36 mouse cellular contexts compared by ENCODE assay signal in the genomic region with DNA sequence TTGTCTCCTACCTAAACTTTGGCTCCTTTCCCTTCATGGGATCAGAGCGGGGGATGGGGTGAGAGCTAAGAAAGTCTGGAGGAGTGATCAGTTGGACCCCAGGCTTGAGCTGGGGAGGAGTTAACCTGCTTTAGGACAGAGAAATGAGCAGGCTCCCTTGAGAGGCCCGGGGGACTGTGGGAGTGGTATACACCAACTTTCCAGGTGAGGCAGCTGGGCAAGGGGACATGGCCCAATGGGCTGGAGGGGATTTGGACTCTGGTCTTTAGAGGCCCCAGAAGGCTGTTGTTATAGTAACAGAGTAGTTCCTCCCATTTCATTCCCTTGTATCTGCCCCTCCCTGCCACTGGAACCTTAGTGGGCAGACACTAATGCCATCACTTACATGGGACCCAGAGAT. TPM values are rescaled to one million over a fixed set of nuclear protein-coding genes. Genes with fewer than 3 reads are reported as not detected.
DNase-seq lines count a peak whose midpoint lies in the region; ATAC-seq and TF ChIP-seq lines count a peak whose summit lies in the region.
"Had no signal": no experiment of that assay in that cellular context is flagged by ENCODE, and none has a peak within 500 bp of the region (broad histone marks: within the 10 kb centered on the region; RNA-seq: fewer than 3 reads in every experiment).

No protein-coding gene starts in this region.

- H3K4me1 ChIP-seq in erythroblast, embryonic 14.5 days (ENCODE audit: control insufficient read depth), result peaks cover 77% of the 10 kb centered on the region
- peaks cover 94% of the 10 kb centered on the region for H3K4me1 ChIP-seq in G1E (ENCODE audit: insufficient read depth, low read depth, low read length)
- H3K4me1 ChIP-seq in liver, embryonic 15.5 days (replicated peaks), result peaks cover 74% of the 10 kb centered on the region
- H3K4me1 ChIP-seq: embryonic facial prominence, embryonic 15.5 days; neural tube, embryonic 15.5 days had no signal

- H3K27ac ChIP-seq in liver, embryonic 15.5 days (replicated peaks), result peak overlapping the region; percentile 59
- H3K27ac ChIP-seq: embryonic facial prominence, embryonic 10.5 days; embryonic facial prominence, embryonic 15.5 days; hindbrain, embryonic 12.5 days; hindbrain, postnatal 0 days; layer of hippocampus, adult 2 months; midbrain, embryonic 10.5 days; midbrain, embryonic 15.5 days; neural tube, embryonic 15.5 days had no signal

- TF ChIP-seq CTCF in G1E (IDR thresholded peaks at IDR 0.05; ENCODE audit: low read depth, low read length), result no peak

- peak overlapping the region; percentile 62; the same call in 1 of the 2 replicates for H3K4me2 ChIP-seq in liver, embryonic 15.5 days
- H3K4me2 ChIP-seq: embryonic facial prominence, embryonic 15.5 days; heart, embryonic 11.5 days; hindbrain, embryonic 12.5 days; lung, embryonic 14.5 days; midbrain, embryonic 15.5 days; neural tube, embryonic 15.5 days had no signal

- 80% methylated on average over 2 of the region's 2 CpGs for WGBS in liver, embryonic 15.5 days (ENCODE audit: insufficient replicate concordance)

- H3K36me3 ChIP-seq in erythroblast, embryonic 14.5 days (ENCODE audit: control insufficient read depth), result peaks cover 20% of the 10 kb centered on the region
- peaks cover 36% of the 10 kb centered on the region for H3K36me3 ChIP-seq in G1E (replicated peaks)
- H3K36me3 ChIP-seq in liver, embryonic 15.5 days (replicated peaks), result no peaks in the 10 kb centered on the region
- H3K36me3 ChIP-seq: embryonic facial prominence, embryonic 10.5 days; embryonic facial prominence, embryonic 15.5 days; hindbrain, embryonic 12.5 days; midbrain, embryonic 10.5 days; midbrain, embryonic 15.5 days; neural tube, embryonic 15.5 days had no signal

- no peaks in the 10 kb centered on the region for H3K27me3 ChIP-seq in erythroblast, embryonic 14.5 days (ENCODE audit: control insufficient read depth)
- H3K27me3 ChIP-seq in G1E (ENCODE audit: insufficient read depth, low read length), result no peaks in the 10 kb centered on the region
- no peaks in the 10 kb centered on the region; the same call in 1 of the 2 replicates for H3K27me3 ChIP-seq in liver, embryonic 15.5 days
- H3K27me3 ChIP-seq: embryonic facial prominence, embryonic 15.5 days; hindbrain, embryonic 12.5 days; midbrain, embryonic 15.5 days; neural tube, embryonic 15.5 days had no signal

- peak; percentile 42 to 66 for DNase-seq in kidney, postnatal 4 days
- DNase-seq in kidney, adult 9 months, result no peak
- no peak for DNase-seq in G1E (ENCODE audit: low spot score)
- DNase-seq in heart, adult 11 months, result no peak
- no peak for DNase-seq in thymus, adult 18-20 months
- DNase-seq: adrenal gland, postnatal 10 days; cerebellum, adult 8-10 months; cerebellum, postnatal 25 days; gastrocnemius, postnatal 14 days; heart, adult 18-20 months; heart, postnatal 36 days; kidney, adult 18-20 months; left cerebral cortex, postnatal 4 days; lung, embryonic 14.5 days; lung, postnatal 14 days; right cerebral cortex, postnatal 25 days; spleen, adult 18-20 months; thymus, postnatal 14 days had no signal

- no peak for ATAC-seq in erythroblast, adult 5-6 weeks (replicated peaks; ENCODE audit: low FRiP score, poor library complexity, severe bottlenecking)
- no peak for ATAC-seq in G1E (ENCODE audit: extremely low read depth, insufficient number of reproducible peaks, low FRiP score, poor library complexity, severe bottlenecking)
- ATAC-seq in liver, embryonic 15.5 days (ENCODE audit: insufficient read depth), result no peak
- ATAC-seq: forebrain, embryonic 14.5 days; hindbrain, postnatal 0 days; midbrain, embryonic 15.5 days had no signal

- H3K9me3 ChIP-seq in erythroblast, embryonic 14.5 days (ENCODE audit: control insufficient read depth, low read length), result no peaks in the 10 kb centered on the region
- H3K9me3 ChIP-seq in G1E (replicated peaks), result no peaks in the 10 kb centered on the region
- no peaks in the 10 kb centered on the region for H3K9me3 ChIP-seq in liver, embryonic 15.5 days (replicated peaks)
- H3K9me3 ChIP-seq: embryonic facial prominence, embryonic 10.5 days; embryonic facial prominence, embryonic 15.5 days; hindbrain, embryonic 12.5 days; midbrain, embryonic 10.5 days; midbrain, embryonic 15.5 days; neural tube, embryonic 15.5 days had no signal

- H3K9ac ChIP-seq in liver, embryonic 15.5 days, result peak overlapping the region; percentile 22; the same call in 1 of the 2 replicates
- H3K9ac ChIP-seq: embryonic facial prominence, embryonic 15.5 days; hindbrain, embryonic 12.5 days; lung, embryonic 14.5 days; midbrain, embryonic 15.5 days; neural tube, embryonic 15.5 days had no signal

- peak overlapping the region; percentile 68 for H3K4me3 ChIP-seq in erythroblast, embryonic 14.5 days (replicated peaks)
- peak overlapping the region; percentile 71; the same call in 1 of the 2 replicates for H3K4me3 ChIP-seq in G1E (ENCODE audit: low read depth, low read length)
- H3K4me3 ChIP-seq in liver, embryonic 15.5 days (replicated peaks), result peak overlapping the region; percentile 46
- H3K4me3 ChIP-seq: embryonic facial prominence, embryonic 10.5 days; embryonic facial prominence, embryonic 15.5 days; hindbrain, embryonic 12.5 days; layer of hippocampus, adult 2 months; midbrain, embryonic 10.5 days; midbrain, embryonic 15.5 days; neural tube, embryonic 15.5 days had no signal

RNA-seq across cellular contexts. Expression of a gene that starts 1.3 kb away (rescaled TPM):
- polyA plus RNA-seq in erythroblast, embryonic 14.5 days (2012), result 1.5 and 1.6 TPM in 2 replicates
- 56.8 and 60.7 TPM in 2 replicates for total RNA-seq in erythroblast, adult 5-6 weeks (2015; ENCODE audit: low replicate concordance)
- total RNA-seq in erythroblast, adult 5-6 weeks (2017; ENCODE audit: low replicate concordance), result 32.9 and 47.0 TPM in 2 replicates
- 22.1 and 25.9 TPM in 2 replicates for total RNA-seq in G1E (2014; fragmentation: Nextera tagmentation)
- 15.6 and 17.6 TPM in 2 replicates for total RNA-seq in G1E (2017)
- polyA plus RNA-seq in G1E (2012), result 15.9 and 16.3 TPM in 2 replicates
- polyA plus RNA-seq in liver, embryonic 15.5 days (2015; fragmentation: Nextera tagmentation; extraction: Ambion mirVana), result 4.0 and 5.2 TPM in 2 replicates
- total RNA-seq: gastrocnemius, postnatal 14 days had no signal
- polyA plus RNA-seq: C2C12; embryonic facial prominence, embryonic 15.5 days; midbrain, embryonic 10.5 days had no signal

RNA-seq across cellular contexts. Expression of a gene that starts 4.6 kb away (rescaled TPM):
- 34.5 and 96.9 TPM in 2 replicates for polyA plus RNA-seq in erythroblast, embryonic 14.5 days (2012)
- total RNA-seq in erythroblast, adult 5-6 weeks (2015; ENCODE audit: low replicate concordance), result 503 and 549 TPM in 2 replicates
- 671 and 837 TPM in 2 replicates for total RNA-seq in erythroblast, adult 5-6 weeks (2017; ENCODE audit: low replicate concordance)
- total RNA-seq in G1E (2014; fragmentation: Nextera tagmentation), result 84.5 and 99.5 TPM in 2 replicates
- 57.0 and 61.3 TPM in 2 replicates for total RNA-seq in G1E (2017)
- 23.0 and 47.5 TPM in 2 replicates for polyA plus RNA-seq in G1E (2012)
- polyA plus RNA-seq in liver, embryonic 15.5 days (2015; fragmentation: Nextera tagmentation; extraction: Ambion mirVana), result 182 and 191 TPM in 2 replicates
- total RNA-seq: CH12.LX; ES-E14; layer of hippocampus, adult 2 months; layer of hippocampus, postnatal 25 days; left cerebral cortex, adult 8-10 months had no signal
- polyA plus RNA-seq: C2C12 had no signal

RNA-seq across cellular contexts. Expression of a gene that starts 23.2 kb away (rescaled TPM):
- 0.03 TPM in 1 of 2 replicates, not detected in the other for polyA plus RNA-seq in erythroblast, embryonic 14.5 days (2012)
- total RNA-seq in erythroblast, adult 5-6 weeks (2015; ENCODE audit: low replicate concordance), result not detected in 2 replicates
- not detected in 2 replicates for total RNA-seq in erythroblast, adult 5-6 weeks (2017; ENCODE audit: low replicate concordance)
- total RNA-seq in G1E (2014; fragmentation: Nextera tagmentation), result not detected in 2 replicates
- 0.06 and 0.11 TPM in 2 replicates for total RNA-seq in G1E (2017)
- polyA plus RNA-seq in G1E (2012), result not detected in 2 replicates
- 2.5 and 4.3 TPM in 2 replicates for polyA plus RNA-seq in liver, embryonic 15.5 days (2015; fragmentation: Nextera tagmentation; extraction: Ambion mirVana)

RNA-seq across cellular contexts. Expression of a gene that starts 46.1 kb away (rescaled TPM):
- polyA plus RNA-seq in erythroblast, embryonic 14.5 days (2012), result 1.1 and 2.0 TPM in 2 replicates
- total RNA-seq in erythroblast, adult 5-6 weeks (2015; ENCODE audit: low replicate concordance), result 28.2 and 32.1 TPM in 2 replicates
- 31.6 and 34.2 TPM in 2 replicates for total RNA-seq in erythroblast, adult 5-6 weeks (2017; ENCODE audit: low replicate concordance)
- total RNA-seq in G1E (2014; fragmentation: Nextera tagmentation) (34.3 and 39.8 TPM in 2 replicates), G1E (2017) (83.4 and 91.3 TPM in 2 replicates)
- polyA plus RNA-seq in G1E (2012), result 3.5 and 5.0 TPM in 2 replicates
- 42.8 and 44.0 TPM in 2 replicates for polyA plus RNA-seq in liver, embryonic 15.5 days (2015; fragmentation: Nextera tagmentation; extraction: Ambion mirVana)

RNA-seq across cellular contexts. Expression of a gene that starts 46.2 kb away (rescaled TPM):
- polyA plus RNA-seq in erythroblast, embryonic 14.5 days (2012), result 1.3 and 1.7 TPM in 2 replicates
- 44.0 and 47.2 TPM in 2 replicates for total RNA-seq in erythroblast, adult 5-6 weeks (2015; ENCODE audit: low replicate concordance)
- 30.6 and 42.7 TPM in 2 replicates for total RNA-seq in erythroblast, adult 5-6 weeks (2017; ENCODE audit: low replicate concordance)
- 193 and 203 TPM in 2 replicates for total RNA-seq in G1E (2014; fragmentation: Nextera tagmentation)
- 22.5 and 27.4 TPM in 2 replicates for total RNA-seq in G1E (2017)
- 41.1 and 43.3 TPM in 2 replicates for polyA plus RNA-seq in G1E (2012)
- 8.0 TPM in 2 replicates for polyA plus RNA-seq in liver, embryonic 15.5 days (2015; fragmentation: Nextera tagmentation; extraction: Ambion mirVana)

Comparison
In these comparisons a context has a peak if more than half of its experiments do, and no peak if none do; other contexts are left out.
1. DNase-seq: peak in kidney, postnatal 4 days (2 of 2); none in kidney, adult 9 months (single experiment), G1E (single experiment), heart, adult 11 months (single experiment) and thymus, adult 18-20 months (0 of 2).
2. Peak in every context shown above with its lines, with median percentiles within 50 percentile points of each other: H3K4me3 ChIP-seq.